Mouse (Mus musculus): ENCODE measurements around the gene Dus3l. TPM values are rescaled to one million over a fixed set of nuclear protein-coding genes. Genes with fewer than 3 reads are reported as not detected.

Gene Dus3l
- polyA plus RNA-seq, 1 experiment: 55.6 TPM

GRCm38 (mm10) chr17:56768941-56769340 is 4.4 kb downstream of the Dus3l start:
- 95% methylated on average over 11 of the region's 11 CpGs for WGBS
- H3K27ac ChIP-seq (ENCODE audit: insufficient read depth, low read depth, low read length): no peak overlapping the region
- H3K36me3 ChIP-seq (ENCODE audit: control insufficient read depth, insufficient read depth, low read length): peaks cover 34% of the 10 kb centered on the region
- no peak overlapping the region for H3K4me3 ChIP-seq (ENCODE audit: low read depth, low read length)
- no peaks in the 10 kb centered on the region for H3K27me3 ChIP-seq (ENCODE audit: control insufficient read depth, insufficient read depth, low read length)
- TF ChIP-seq CTCF (IDR thresholded peaks at IDR 0.05; ENCODE audit: extremely low read depth, insufficient read length, insufficient replicate concordance, low read depth, low read length) (no peak), POLR2A (IDR thresholded peaks at IDR 0.05; ENCODE audit: low read depth, low read length) (no peak)
- H3K4me1 ChIP-seq (ENCODE audit: control insufficient read depth, insufficient read depth, insufficient read length, low read length): peaks cover 6% of the 10 kb centered on the region

- H3K4me3 ChIP-seq (ENCODE audit: low read depth, low read length): no peak within 1 kb of the TSS
- no peak within 1 kb of the TSS for H3K27ac ChIP-seq (ENCODE audit: insufficient read depth, low read depth, low read length)
- WGBS: 88% methylated on average over 5 of the region's 5 CpGs
- no peaks in the 10 kb centered on the region for H3K27me3 ChIP-seq (ENCODE audit: control insufficient read depth, insufficient read depth, low read length)
- peaks cover 6% of the 10 kb centered on the region for H3K4me1 ChIP-seq (ENCODE audit: control insufficient read depth, insufficient read depth, insufficient read length, low read length)
- H3K36me3 ChIP-seq (ENCODE audit: control insufficient read depth, insufficient read depth, low read length): peaks cover 34% of the 10 kb centered on the region
- no peak for TF ChIP-seq CTCF (IDR thresholded peaks at IDR 0.05; ENCODE audit: extremely low read depth, insufficient read length, insufficient replicate concordance, low read depth, low read length)
- no peak for TF ChIP-seq POLR2A (IDR thresholded peaks at IDR 0.05; ENCODE audit: low read depth, low read length)
Measured at GRCm38 (mm10) chr17:56769950-56770349, 5.4 kb downstream of the Dus3l start, which contains the start of gene Prr22. Prr22 (plus strand) TSS chr17:56770250.

- no peaks in the 10 kb centered on the region for H3K27me3 ChIP-seq (ENCODE audit: control insufficient read depth, insufficient read depth, low read length)
- TF ChIP-seq POLR2A (IDR thresholded peaks at IDR 0.05; ENCODE audit: low read depth, low read length): no peak
- TF ChIP-seq CTCF (IDR thresholded peaks at IDR 0.05; ENCODE audit: extremely low read depth, insufficient read length, insufficient replicate concordance, low read depth, low read length): no peak
- H3K4me3 ChIP-seq (ENCODE audit: low read depth, low read length): no peak overlapping the region
- 94% methylated on average over 11 of the region's 11 CpGs for WGBS
- H3K36me3 ChIP-seq (ENCODE audit: control insufficient read depth, insufficient read depth, low read length): no peaks in the 10 kb centered on the region
- H3K27ac ChIP-seq (ENCODE audit: insufficient read depth, low read depth, low read length): no peak overlapping the region
- no peaks in the 10 kb centered on the region for H3K4me1 ChIP-seq (ENCODE audit: control insufficient read depth, insufficient read depth, insufficient read length, low read length)
Measured at GRCm38 (mm10) chr17:56777568-56777967, 13.0 kb downstream of the Dus3l start.

- Histone ChIP-seq H3K4me3 (ENCODE audit: low read depth, low read length) (no peak overlapping the region), H3K4me1 (ENCODE audit: control insufficient read depth, insufficient read depth, insufficient read length, low read length) (no peaks in the 10 kb centered on the region), H3K36me3 (ENCODE audit: control insufficient read depth, insufficient read depth, low read length) (no peaks in the 10 kb centered on the region), H3K27me3 (ENCODE audit: control insufficient read depth, insufficient read depth, low read length) (no peaks in the 10 kb centered on the region), H3K27ac (ENCODE audit: insufficient read depth, low read depth, low read length) (no peak overlapping the region)
- no peak for TF ChIP-seq CTCF (IDR thresholded peaks at IDR 0.05; ENCODE audit: extremely low read depth, insufficient read length, insufficient replicate concordance, low read depth, low read length)
- TF ChIP-seq POLR2A (IDR thresholded peaks at IDR 0.05; ENCODE audit: low read depth, low read length): no peak
- 79% methylated on average over 3 of the region's 3 CpGs for WGBS
Measured at GRCm38 (mm10) chr17:56778779-56779362, 14.3 kb downstream of the Dus3l start.

- Histone ChIP-seq H3K36me3 (ENCODE audit: control insufficient read depth, insufficient read depth, low read length) (no peaks in the 10 kb centered on the region), H3K27ac (ENCODE audit: insufficient read depth, low read depth, low read length) (no peak overlapping the region), H3K4me3 (ENCODE audit: low read depth, low read length) (no peak overlapping the region), H3K4me1 (ENCODE audit: control insufficient read depth, insufficient read depth, insufficient read length, low read length) (no peaks in the 10 kb centered on the region), H3K27me3 (ENCODE audit: control insufficient read depth, insufficient read depth, low read length) (no peaks in the 10 kb centered on the region)
- WGBS: 58% methylated on average over 13 of the region's 13 CpGs
- no peak for TF ChIP-seq CTCF (IDR thresholded peaks at IDR 0.05; ENCODE audit: extremely low read depth, insufficient read length, insufficient replicate concordance, low read depth, low read length)
- no peak for TF ChIP-seq POLR2A (IDR thresholded peaks at IDR 0.05; ENCODE audit: low read depth, low read length)
Measured at GRCm38 (mm10) chr17:56780291-56780978, 15.9 kb downstream of the Dus3l start.

GRCm38 (mm10) chr17:56788886-56789285 is 24.3 kb downstream of the Dus3l start:
- Histone ChIP-seq H3K4me1 (ENCODE audit: control insufficient read depth, insufficient read depth, insufficient read length, low read length) (no peaks in the 10 kb centered on the region), H3K27ac (ENCODE audit: insufficient read depth, low read depth, low read length) (no peak overlapping the region), H3K27me3 (ENCODE audit: control insufficient read depth, insufficient read depth, low read length) (no peaks in the 10 kb centered on the region), H3K4me3 (ENCODE audit: low read depth, low read length) (no peak overlapping the region), H3K36me3 (ENCODE audit: control insufficient read depth, insufficient read depth, low read length) (no peaks in the 10 kb centered on the region)
- TF ChIP-seq CTCF (IDR thresholded peaks at IDR 0.05; ENCODE audit: extremely low read depth, insufficient read length, insufficient replicate concordance, low read depth, low read length) (no peak), POLR2A (IDR thresholded peaks at IDR 0.05; ENCODE audit: low read depth, low read length) (no peak)
- 50% methylated on average over 3 of the region's 3 CpGs for WGBS

GRCm38 (mm10) chr17:56789286-56789685 is 24.7 kb downstream of the Dus3l start:
- Histone ChIP-seq H3K27ac (ENCODE audit: insufficient read depth, low read depth, low read length) (no peak overlapping the region), H3K36me3 (ENCODE audit: control insufficient read depth, insufficient read depth, low read length) (no peaks in the 10 kb centered on the region), H3K27me3 (ENCODE audit: control insufficient read depth, insufficient read depth, low read length) (no peaks in the 10 kb centered on the region), H3K4me1 (ENCODE audit: control insufficient read depth, insufficient read depth, insufficient read length, low read length) (no peaks in the 10 kb centered on the region), H3K4me3 (ENCODE audit: low read depth, low read length) (no peak overlapping the region)
- TF ChIP-seq CTCF (IDR thresholded peaks at IDR 0.05; ENCODE audit: extremely low read depth, insufficient read length, insufficient replicate concordance, low read depth, low read length) (no peak), POLR2A (IDR thresholded peaks at IDR 0.05; ENCODE audit: low read depth, low read length) (no peak)
- WGBS: 84% methylated on average over 6 of the region's 6 CpGs
